ENCODE assay signal across 35 mouse cellular contexts in genomic region chrX:153254256-153254655, GRCm38 (mm10).
"Had no signal": no experiment of that assay in that cellular context is flagged by ENCODE, and none has a peak within 500 bp of the region (broad histone marks: within the 10 kb centered on the region; RNA-seq: fewer than 3 reads in every experiment).

No protein-coding gene starts in this region.

- H3K27ac ChIP-seq: heart, embryonic 10.5 days; heart, embryonic 13.5 days; heart, embryonic 15.5 days; hindbrain, embryonic 10.5 days; hindbrain, embryonic 12.5 days; hindbrain, embryonic 13.5 days; hindbrain, embryonic 14.5 days; hindbrain, embryonic 15.5 days; hindbrain, postnatal 0 days; intestine, embryonic 15.5 days; kidney, embryonic 15.5 days; kidney, postnatal 0 days; layer of hippocampus, adult 2 months had no signal

- H3K9me3 ChIP-seq: heart, embryonic 10.5 days; heart, embryonic 12.5 days; heart, embryonic 13.5 days; heart, embryonic 15.5 days; hindbrain, embryonic 10.5 days; hindbrain, embryonic 12.5 days; hindbrain, embryonic 13.5 days; hindbrain, embryonic 15.5 days; intestine, embryonic 15.5 days; kidney, embryonic 15.5 days had no signal

- H3K4me1 ChIP-seq: heart, embryonic 10.5 days; heart, embryonic 12.5 days; heart, embryonic 13.5 days; heart, embryonic 15.5 days; hindbrain, embryonic 10.5 days; hindbrain, embryonic 12.5 days; hindbrain, embryonic 13.5 days; hindbrain, embryonic 15.5 days; intestine, embryonic 15.5 days; kidney, embryonic 15.5 days had no signal

- H3K27me3 ChIP-seq: heart, embryonic 12.5 days; heart, embryonic 13.5 days; heart, embryonic 15.5 days; hindbrain, embryonic 12.5 days; hindbrain, embryonic 13.5 days; hindbrain, embryonic 15.5 days; intestine, embryonic 15.5 days; kidney, embryonic 15.5 days had no signal

- H3K36me3 ChIP-seq: heart, embryonic 10.5 days; heart, embryonic 12.5 days; heart, embryonic 13.5 days; heart, embryonic 15.5 days; hindbrain, embryonic 10.5 days; hindbrain, embryonic 12.5 days; hindbrain, embryonic 13.5 days; hindbrain, embryonic 15.5 days; intestine, embryonic 15.5 days; kidney, embryonic 15.5 days had no signal

- H3K9ac ChIP-seq: heart, embryonic 12.5 days; heart, embryonic 13.5 days; heart, embryonic 15.5 days; hindbrain, embryonic 12.5 days; hindbrain, embryonic 13.5 days; hindbrain, embryonic 14.5 days; hindbrain, embryonic 15.5 days; intestine, embryonic 15.5 days; kidney, embryonic 15.5 days had no signal

- H3K4me2 ChIP-seq: heart, embryonic 11.5 days; heart, embryonic 12.5 days; heart, embryonic 13.5 days; heart, embryonic 15.5 days; hindbrain, embryonic 12.5 days; hindbrain, embryonic 13.5 days; hindbrain, embryonic 14.5 days; hindbrain, embryonic 15.5 days; intestine, embryonic 15.5 days; kidney, embryonic 15.5 days had no signal

- ATAC-seq: hindbrain, embryonic 16.5 days; hindbrain, postnatal 0 days; inflammation-experienced regulatory T-cells, adult 6 months; intestine, embryonic 15.5 days; intestine, embryonic 16.5 days; intestine, postnatal 0 days had no signal

- H3K4me3 ChIP-seq: heart, embryonic 10.5 days; heart, embryonic 12.5 days; heart, embryonic 13.5 days; heart, embryonic 15.5 days; hindbrain, embryonic 10.5 days; hindbrain, embryonic 12.5 days; hindbrain, embryonic 13.5 days; hindbrain, embryonic 15.5 days; intestine, embryonic 15.5 days; kidney, embryonic 15.5 days; layer of hippocampus, adult 2 months had no signal

- DNase-seq: heart, postnatal 10 days; heart, postnatal 14 days; heart, postnatal 36 days; heart, postnatal 4 days; kidney, adult 11 months; kidney, adult 18-20 months; kidney, adult 2 months; kidney, adult 8-10 months; kidney, adult 9 months; kidney, postnatal 10 days; kidney, postnatal 14 days; kidney, postnatal 25 days; kidney, postnatal 36 days; kidney, postnatal 4 days; layer of hippocampus, adult 9-11 months; layer of hippocampus, postnatal 36 days had no signal
